Mouse (Mus musculus) hindbrain, embryonic 15.5 days (tissue): ENCODE measurements around the gene Rad9a. TPM values are rescaled to one million over a fixed set of nuclear protein-coding genes. Genes with fewer than 3 reads are reported as not detected.

Source experiments
- ATAC-seq: fragments of 200-750 bp; cut with Nextera tagmentation; 2 replicates; pipeline ENCODE4 v1.8.0; 2017; ENCODE audit warnings: low read depth, moderate number of reproducible peaks, moderate TSS enrichment; ENCODE audit not compliant: low FRiP score
- H3K27ac ChIP-seq: fragments of 300-500 bp; sonication (generic); replicated peaks from 2 replicates; pipeline ENCODE4 v1.5.1; 2015; ENCODE audit warnings: mild to moderate bottlenecking, inconsistent platforms
- H3K27me3 ChIP-seq: fragments of 300-500 bp; sonication (generic); 2 replicates; pipeline ENCODE4 v1.6.1; 2015; ENCODE audit warnings: control low read depth, inconsistent platforms
- H3K36me3 ChIP-seq: fragments of 300-500 bp; sonication (generic); 2 replicates; pipeline ENCODE4 v1.6.1; 2015; ENCODE audit warnings: control low read depth, inconsistent platforms
- H3K4me1 ChIP-seq: fragments of 300-500 bp; sonication (generic); replicated peaks from 2 replicates; pipeline ENCODE4 v1.6.1; 2015; ENCODE audit warnings: control low read depth, inconsistent platforms
- H3K4me2 ChIP-seq: fragments of 300-500 bp; sonication (generic); 2 replicates; pipeline ENCODE4 v1.6.1; 2015; ENCODE audit warnings: moderate library complexity, mild to moderate bottlenecking, inconsistent platforms
- H3K4me3 ChIP-seq: fragments of 300-500 bp; sonication (generic); 2 replicates; pipeline ENCODE4 v1.5.1; 2015; ENCODE audit warnings: mild to moderate bottlenecking, inconsistent platforms
- H3K9ac ChIP-seq: fragments of 300-500 bp; sonication (generic); 2 replicates; pipeline ENCODE4 v1.6.1; 2015; ENCODE audit warnings: inconsistent platforms
- H3K9me3 ChIP-seq: fragments of 300-500 bp; sonication (generic); 2 replicates; pipeline ENCODE4 v1.6.1; 2016; ENCODE audit warnings: control low read depth, inconsistent platforms
- WGBS: fragments of 180-500 bp; shearing (Covaris S2); methylation state at CpG from one replicate; pipeline ENCODE4 v1.1.7; 2015; 5-methylcytosine and 5-hydroxymethylcytosine counted together
- polyA plus RNA-seq: library from polyadenylated mRNA; unstranded; fragments of >200 nt; fragmentation: Nextera tagmentation; extraction: Ambion mirVana; gene quantifications from 2 replicates; pipeline ENCODE4 v1.2.1, GENCODE M21; 2015

Gene Rad9a
- polyA plus RNA-seq, 1 experiment from 2014 or later, result 27.5 TPM

GRCm38 (mm10) chr19:4189051-4189620 is 12.3 kb downstream of the Rad9a start:
- Histone ChIP-seq H3K9ac (no peak overlapping the region), H3K27ac (no peak overlapping the region), H3K4me2 (no peak overlapping the region), H3K9me3 (no peaks in the 10 kb centered on the region), H3K4me3 (no peak overlapping the region), H3K4me1 (peaks cover 25% of the 10 kb centered on the region), H3K36me3 (0 out of 2 replicates have a peak, but pooled peaks cover 3% of the 10 kb centered on the region), H3K27me3 (no peaks in the 10 kb centered on the region)
- 83% methylated on average over 12 of the region's 12 CpGs for WGBS
- ATAC-seq, result no peak

- no peak for ATAC-seq
- H3K36me3 ChIP-seq, result no peaks in the 10 kb centered on the region
- H3K9me3 ChIP-seq, result no peaks in the 10 kb centered on the region
- H3K27me3 ChIP-seq, result no peaks in the 10 kb centered on the region
- H3K4me2 ChIP-seq, result no peak overlapping the region
- no peak overlapping the region for H3K27ac ChIP-seq
- peaks cover 10% of the 10 kb centered on the region for H3K4me1 ChIP-seq
- no peak overlapping the region for H3K9ac ChIP-seq
- 79% methylated on average over 3 of the region's 3 CpGs for WGBS
- no peak overlapping the region for H3K4me3 ChIP-seq
These were observed 14.2 kb downstream of the Rad9a start for GRCm38 (mm10) chr19:4187303-4187702.

- Histone ChIP-seq H3K27ac (no peak overlapping the region; the same call in 1 of the 2 replicates), H3K36me3 (no peaks in the 10 kb centered on the region), H3K9ac (no peak overlapping the region), H3K4me2 (no peak overlapping the region), H3K4me1 (peaks cover 11% of the 10 kb centered on the region), H3K9me3 (no peaks in the 10 kb centered on the region), H3K27me3 (no peaks in the 10 kb centered on the region), H3K4me3 (no peak overlapping the region)
- WGBS, result 60% methylated on average over 15 of the region's 15 CpGs
- ATAC-seq, result no peak
These were observed 16.2 kb downstream of the Rad9a start for GRCm38 (mm10) chr19:4184976-4185975.

- no peaks in the 10 kb centered on the region for H3K9me3 ChIP-seq
- WGBS, result 59% methylated on average over 2 of the region's 2 CpGs
These were observed 17.8 kb downstream of the Rad9a start for GRCm38 (mm10) chr19:4183689-4184088.

GRCm38 (mm10) chr19:4181892-4182291 is 19.6 kb downstream of the Rad9a start:
- no peak overlapping the region for H3K4me3 ChIP-seq
- H3K4me2 ChIP-seq, result no peak overlapping the region
- no peaks in the 10 kb centered on the region for H3K9me3 ChIP-seq
- peaks cover 11% of the 10 kb centered on the region for H3K4me1 ChIP-seq
- no peak overlapping the region for H3K9ac ChIP-seq
- no peaks in the 10 kb centered on the region for H3K36me3 ChIP-seq
- ATAC-seq, result no peak
- WGBS, result 40% methylated on average over 3 of the region's 3 CpGs
- H3K27me3 ChIP-seq, result no peaks in the 10 kb centered on the region
- no peak overlapping the region for H3K27ac ChIP-seq

More at GRCm38 (mm10) chr19:4183689-4184088, 17.8 kb downstream of the Rad9a start:
- Histone ChIP-seq H3K36me3 (no peaks in the 10 kb centered on the region), H3K9ac (no peak overlapping the region), H3K27ac (no peak overlapping the region), H3K4me1 (peaks cover 11% of the 10 kb centered on the region), H3K4me2 (no peak overlapping the region), H3K27me3 (no peaks in the 10 kb centered on the region), H3K4me3 (no peak overlapping the region)
- ATAC-seq, result no peak; the same call in 1 of the 2 replicates

- 91% methylated on average over 7 of the region's 7 CpGs for WGBS
- Histone ChIP-seq H3K4me2 (no peak overlapping the region), H3K27me3 (no peaks in the 10 kb centered on the region), H3K27ac (no peak overlapping the region), H3K9ac (no peak overlapping the region), H3K36me3 (no peaks in the 10 kb centered on the region), H3K4me3 (no peak overlapping the region), H3K9me3 (no peaks in the 10 kb centered on the region), H3K4me1 (peaks cover 13% of the 10 kb centered on the region)
- no peak for ATAC-seq
These were observed 21.1 kb downstream of the Rad9a start for GRCm38 (mm10) chr19:4180411-4180810.

GRCm38 (mm10) chr19:4175368-4175947 is 26.0 kb downstream of the Rad9a start, which contains the start of gene Carns1:
Gene Carns1 (minus strand): TSS chr19:4175479.
- WGBS, result 5% methylated on average over 11 of the region's 11 CpGs
- H3K36me3 ChIP-seq, result no peaks in the 10 kb centered on the region
- no peak within 1 kb of the TSS for H3K27ac ChIP-seq
- no peaks in the 10 kb centered on the region for H3K27me3 ChIP-seq
- ATAC-seq, result no peak
- no peak within 1 kb of the TSS for H3K9ac ChIP-seq
- peaks cover 11% of the 10 kb centered on the region for H3K4me1 ChIP-seq
- peak within 1 kb of the TSS; percentile 30 for H3K4me2 ChIP-seq
- no peaks in the 10 kb centered on the region for H3K9me3 ChIP-seq
- no peak within 1 kb of the TSS for H3K4me3 ChIP-seq

- Histone ChIP-seq H3K9me3 (no peaks in the 10 kb centered on the region), H3K36me3 (no peaks in the 10 kb centered on the region), H3K9ac (no peak overlapping the region), H3K4me3 (no peak overlapping the region), H3K27ac (no peak overlapping the region), H3K4me2 (no peak overlapping the region), H3K4me1 (peaks cover 20% of the 10 kb centered on the region), H3K27me3 (no peaks in the 10 kb centered on the region)
- WGBS, result 59% methylated on average over 11 of the region's 11 CpGs
- no peak for ATAC-seq
These were observed 28.5 kb downstream of the Rad9a start for GRCm38 (mm10) chr19:4172925-4173324.

- Histone ChIP-seq H3K36me3 (no peaks in the 10 kb centered on the region), H3K27ac (no peak overlapping the region), H3K9ac (no peak overlapping the region; the same call in 1 of the 2 replicates), H3K4me1 (peaks cover 20% of the 10 kb centered on the region), H3K27me3 (no peaks in the 10 kb centered on the region), H3K4me3 (no peak overlapping the region), H3K4me2 (no peak overlapping the region), H3K9me3 (no peaks in the 10 kb centered on the region)
- ATAC-seq, result no peak
- 70% methylated on average over 13 of the region's 13 CpGs for WGBS
These were observed 29.8 kb downstream of the Rad9a start for GRCm38 (mm10) chr19:4171393-4172290.

GRCm38 (mm10) chr19:4170723-4171392 is 30.6 kb downstream of the Rad9a start:
- H3K4me1 ChIP-seq, result peaks cover 20% of the 10 kb centered on the region
- H3K9ac ChIP-seq, result no peak overlapping the region; the same call in 1 of the 2 replicates
- no peak overlapping the region for H3K4me3 ChIP-seq
- no peak overlapping the region for H3K4me2 ChIP-seq
- no peaks in the 10 kb centered on the region for H3K27me3 ChIP-seq
- 93% methylated on average over 10 of the region's 10 CpGs for WGBS
- no peaks in the 10 kb centered on the region for H3K9me3 ChIP-seq
- no peaks in the 10 kb centered on the region for H3K36me3 ChIP-seq
- no peak for ATAC-seq
- 0 out of 2 replicates have a peak overlapping the region, but pooled peaks have one; percentile 93 for H3K27ac ChIP-seq

- 4% methylated on average over 27 of the region's 27 CpGs for WGBS
- H3K4me3 ChIP-seq, result peak overlapping the region; percentile 43
- H3K4me1 ChIP-seq, result peaks cover 11% of the 10 kb centered on the region
- peak overlapping the region; percentile 64 for H3K9ac ChIP-seq
- H3K9me3 ChIP-seq, result no peaks in the 10 kb centered on the region
- peak; percentile 65 for ATAC-seq
- H3K36me3 ChIP-seq, result no peaks in the 10 kb centered on the region
- H3K4me2 ChIP-seq, result peak overlapping the region; percentile 83
- peak overlapping the region; percentile 93 for H3K27ac ChIP-seq
- no peaks in the 10 kb centered on the region for H3K27me3 ChIP-seq
These were observed 31.7 kb downstream of the Rad9a start for GRCm38 (mm10) chr19:4169810-4170209.
